Mouse (Mus musculus): ENCODE data around the gene Ap1ar. TPM values are rescaled to one million over a fixed set of nuclear protein-coding genes. Genes with fewer than 3 reads are reported as not detected.

Ap1ar gene
- polyA plus RNA-seq, 1 experiment from 2014 or later: 97.9 TPM

- H3K9me3 ChIP-seq (ENCODE audit: control insufficient read depth, low read length): no peaks in the 10 kb centered on the region
- no peak overlapping the region for H3K4me3 ChIP-seq (ENCODE audit: low read depth, low read length)
- no peak overlapping the region for H3K9ac ChIP-seq (replicated peaks; ENCODE audit: low read depth, low read length)
- H3K27ac ChIP-seq (ENCODE audit: low read depth, low read length): no peak overlapping the region
- no peaks in the 10 kb centered on the region for H3K4me1 ChIP-seq (ENCODE audit: control insufficient read depth, insufficient read depth, low read length)
- peaks cover 20% of the 10 kb centered on the region for H3K36me3 ChIP-seq (ENCODE audit: control insufficient read depth, insufficient read depth, low read length)
- H3K27me3 ChIP-seq (ENCODE audit: control insufficient read depth, insufficient read depth, low read length): no peaks in the 10 kb centered on the region
- no peak for ATAC-seq (ENCODE audit: low read depth)
- 72% methylated on average over 7 of the region's 7 CpGs for WGBS
- H3K4me2 ChIP-seq (ENCODE audit: low read depth, low read length): no peak overlapping the region
These were observed 20.1 kb downstream of the Ap1ar start for GRCm38 (mm10) chr3:127817120-127817683.

GRCm38 (mm10) chr3:127809103-127809502, 28.2 kb downstream of the Ap1ar start:
- Histone ChIP-seq H3K27ac (ENCODE audit: low read depth, low read length) (no peak overlapping the region), H3K9me3 (ENCODE audit: control insufficient read depth, low read length) (no peaks in the 10 kb centered on the region), H3K4me2 (ENCODE audit: low read depth, low read length) (no peak overlapping the region), H3K4me3 (ENCODE audit: low read depth, low read length) (no peak overlapping the region), H3K9ac (replicated peaks; ENCODE audit: low read depth, low read length) (no peak overlapping the region), H3K4me1 (ENCODE audit: control insufficient read depth, insufficient read depth, low read length) (no peaks in the 10 kb centered on the region), H3K36me3 (ENCODE audit: control insufficient read depth, insufficient read depth, low read length) (peaks cover 45% of the 10 kb centered on the region), H3K27me3 (ENCODE audit: control insufficient read depth, insufficient read depth, low read length) (no peaks in the 10 kb centered on the region)
- ATAC-seq (ENCODE audit: low read depth): peak; percentile 38; the same call in 1 of the 2 replicates
- 93% methylated on average over 7 of the region's 7 CpGs for WGBS

GRCm38 (mm10) chr3:127807846-127808245, 29.5 kb downstream of the Ap1ar start:
- peaks cover 42% of the 10 kb centered on the region for H3K36me3 ChIP-seq (ENCODE audit: control insufficient read depth, insufficient read depth, low read length)
- no peaks in the 10 kb centered on the region for H3K9me3 ChIP-seq (ENCODE audit: control insufficient read depth, low read length)
- no peak overlapping the region for H3K9ac ChIP-seq (replicated peaks; ENCODE audit: low read depth, low read length)
- H3K27ac ChIP-seq (ENCODE audit: low read depth, low read length): no peak overlapping the region
- H3K4me1 ChIP-seq (ENCODE audit: control insufficient read depth, insufficient read depth, low read length): no peaks in the 10 kb centered on the region
- WGBS: 25% methylated on average over 5 of the region's 5 CpGs
- no peaks in the 10 kb centered on the region for H3K27me3 ChIP-seq (ENCODE audit: control insufficient read depth, insufficient read depth, low read length)
- 0 out of 2 replicates have a peak, but pooled peaks have one; percentile 38 for ATAC-seq (ENCODE audit: low read depth)
- no peak overlapping the region for H3K4me2 ChIP-seq (ENCODE audit: low read depth, low read length)
- H3K4me3 ChIP-seq (ENCODE audit: low read depth, low read length): no peak overlapping the region

GRCm38 (mm10) chr3:127805991-127806390, 31.3 kb downstream of the Ap1ar start:
- H3K4me1 ChIP-seq (ENCODE audit: control insufficient read depth, insufficient read depth, low read length): no peaks in the 10 kb centered on the region
- no peak overlapping the region for H3K4me2 ChIP-seq (ENCODE audit: low read depth, low read length)

GRCm38 (mm10) chr3:127805071-127805470, 32.3 kb downstream of the Ap1ar start:
- Histone ChIP-seq H3K9me3 (ENCODE audit: control insufficient read depth, low read length) (no peaks in the 10 kb centered on the region), H3K27me3 (ENCODE audit: control insufficient read depth, insufficient read depth, low read length) (no peaks in the 10 kb centered on the region), H3K27ac (ENCODE audit: low read depth, low read length) (no peak overlapping the region), H3K4me1 (ENCODE audit: control insufficient read depth, insufficient read depth, low read length) (no peaks in the 10 kb centered on the region), H3K4me2 (ENCODE audit: low read depth, low read length) (no peak overlapping the region), H3K36me3 (ENCODE audit: control insufficient read depth, insufficient read depth, low read length) (peaks cover 26% of the 10 kb centered on the region), H3K4me3 (ENCODE audit: low read depth, low read length) (no peak overlapping the region), H3K9ac (replicated peaks; ENCODE audit: low read depth, low read length) (no peak overlapping the region)
- WGBS: 63% methylated on average over 12 of the region's 12 CpGs
- ATAC-seq (ENCODE audit: low read depth): no peak

More at GRCm38 (mm10) chr3:127805991-127806390, 31.3 kb downstream of the Ap1ar start:
- Histone ChIP-seq H3K4me3 (ENCODE audit: low read depth, low read length) (no peak overlapping the region), H3K9ac (replicated peaks; ENCODE audit: low read depth, low read length) (no peak overlapping the region), H3K27ac (ENCODE audit: low read depth, low read length) (no peak overlapping the region), H3K9me3 (ENCODE audit: control insufficient read depth, low read length) (no peaks in the 10 kb centered on the region), H3K36me3 (ENCODE audit: control insufficient read depth, insufficient read depth, low read length) (peaks cover 31% of the 10 kb centered on the region), H3K27me3 (ENCODE audit: control insufficient read depth, insufficient read depth, low read length) (no peaks in the 10 kb centered on the region)
- WGBS: 95% methylated on average over 6 of the region's 6 CpGs
- no peak for ATAC-seq (ENCODE audit: low read depth)

- no peak for ATAC-seq (ENCODE audit: low read depth)
- WGBS: 81% methylated on average over 4 of the region's 4 CpGs
- Histone ChIP-seq H3K9me3 (ENCODE audit: control insufficient read depth, low read length) (no peaks in the 10 kb centered on the region), H3K4me1 (ENCODE audit: control insufficient read depth, insufficient read depth, low read length) (no peaks in the 10 kb centered on the region), H3K4me3 (ENCODE audit: low read depth, low read length) (no peak overlapping the region), H3K4me2 (ENCODE audit: low read depth, low read length) (no peak overlapping the region), H3K27ac (ENCODE audit: low read depth, low read length) (no peak overlapping the region), H3K9ac (replicated peaks; ENCODE audit: low read depth, low read length) (no peak overlapping the region), H3K27me3 (ENCODE audit: control insufficient read depth, insufficient read depth, low read length) (no peaks in the 10 kb centered on the region), H3K36me3 (ENCODE audit: control insufficient read depth, insufficient read depth, low read length) (peaks cover 19% of the 10 kb centered on the region)
These were observed 32.9 kb downstream of the Ap1ar start for GRCm38 (mm10) chr3:127804439-127804838.

- Histone ChIP-seq H3K4me3 (ENCODE audit: low read depth, low read length) (no peak overlapping the region), H3K4me2 (ENCODE audit: low read depth, low read length) (no peak overlapping the region)
- WGBS: 69% methylated on average over 8 of the region's 8 CpGs
These were observed 34.5 kb downstream of the Ap1ar start for GRCm38 (mm10) chr3:127802814-127803213.

GRCm38 (mm10) chr3:127801162-127801561, 36.2 kb downstream of the Ap1ar start:
- H3K4me3 ChIP-seq (ENCODE audit: low read depth, low read length): no peak overlapping the region
- H3K36me3 ChIP-seq (ENCODE audit: control insufficient read depth, insufficient read depth, low read length): 0 out of 2 replicates have a peak, but pooled peaks cover 3% of the 10 kb centered on the region
- no peak overlapping the region for H3K4me2 ChIP-seq (ENCODE audit: low read depth, low read length)
- H3K27ac ChIP-seq (ENCODE audit: low read depth, low read length): no peak overlapping the region
- ATAC-seq (ENCODE audit: low read depth): no peak
- no peaks in the 10 kb centered on the region for H3K4me1 ChIP-seq (ENCODE audit: control insufficient read depth, insufficient read depth, low read length)
- H3K27me3 ChIP-seq (ENCODE audit: control insufficient read depth, insufficient read depth, low read length): no peaks in the 10 kb centered on the region
- H3K9ac ChIP-seq (replicated peaks; ENCODE audit: low read depth, low read length): no peak overlapping the region
- no peaks in the 10 kb centered on the region for H3K9me3 ChIP-seq (ENCODE audit: control insufficient read depth, low read length)
- 96% methylated on average over 8 of the region's 8 CpGs for WGBS

More at GRCm38 (mm10) chr3:127802814-127803213, 34.5 kb downstream of the Ap1ar start:
- Histone ChIP-seq H3K27ac (ENCODE audit: low read depth, low read length) (no peak overlapping the region), H3K9me3 (ENCODE audit: control insufficient read depth, low read length) (no peaks in the 10 kb centered on the region), H3K36me3 (ENCODE audit: control insufficient read depth, insufficient read depth, low read length) (peaks cover 7% of the 10 kb centered on the region), H3K27me3 (ENCODE audit: control insufficient read depth, insufficient read depth, low read length) (no peaks in the 10 kb centered on the region), H3K9ac (replicated peaks; ENCODE audit: low read depth, low read length) (no peak overlapping the region), H3K4me1 (ENCODE audit: control insufficient read depth, insufficient read depth, low read length) (no peaks in the 10 kb centered on the region)
- no peak for ATAC-seq (ENCODE audit: low read depth)

- no peak overlapping the region for H3K4me3 ChIP-seq (ENCODE audit: low read depth, low read length)
- H3K27me3 ChIP-seq (ENCODE audit: control insufficient read depth, insufficient read depth, low read length): peaks cover 3% of the 10 kb centered on the region; the same call in 1 of the 2 replicates
- no peaks in the 10 kb centered on the region; the same call in 1 of the 2 replicates for H3K9me3 ChIP-seq (ENCODE audit: control insufficient read depth, low read length)
- H3K4me2 ChIP-seq (ENCODE audit: low read depth, low read length): no peak overlapping the region
- ATAC-seq (ENCODE audit: low read depth): no peak
- H3K9ac ChIP-seq (replicated peaks; ENCODE audit: low read depth, low read length): no peak overlapping the region
- 97% methylated on average over 7 of the region's 7 CpGs for WGBS
- H3K4me1 ChIP-seq (ENCODE audit: control insufficient read depth, insufficient read depth, low read length): no peaks in the 10 kb centered on the region; the same call in 1 of the 2 replicates
- no peak overlapping the region for H3K27ac ChIP-seq (ENCODE audit: low read depth, low read length)
- no peaks in the 10 kb centered on the region for H3K36me3 ChIP-seq (ENCODE audit: control insufficient read depth, insufficient read depth, low read length)
These were observed 41.1 kb downstream of the Ap1ar start for GRCm38 (mm10) chr3:127796271-127796670.
